Comparison of ENCODE assay signal across 13 mouse cellular contexts in genomic region chr5:5180311-5180710, GRCm38 (mm10).
DNase-seq lines count a peak whose midpoint lies in the region; ATAC-seq and TF ChIP-seq lines count a peak whose summit lies in the region.
"Had no signal": no experiment of that assay in that cellular context is flagged by ENCODE, and none has a peak within 500 bp of the region (broad histone marks: within the 10 kb centered on the region; RNA-seq: fewer than 3 reads in every experiment).

No protein-coding gene starts in this region.

- H3K9ac ChIP-seq in embryonic facial prominence, embryonic 12.5 days, result no peak overlapping the region
- no peak overlapping the region for H3K9ac ChIP-seq in heart, embryonic 16.5 days (ENCODE audit: low read length)
- no peak overlapping the region for H3K9ac ChIP-seq in limb, embryonic 14.5 days (ENCODE audit: low read depth, low read length, severe bottlenecking)
- no peak overlapping the region for H3K9ac ChIP-seq in midbrain, embryonic 15.5 days
- H3K9ac ChIP-seq: heart, embryonic 13.5 days; limb, embryonic 15.5 days; midbrain, embryonic 12.5 days had no signal

- H3K4me1 ChIP-seq in kidney, adult 2 months (ENCODE audit: control insufficient read depth, insufficient read depth, low read length), result no peaks in the 10 kb centered on the region
- H3K4me1 ChIP-seq in embryonic facial prominence, embryonic 12.5 days, result peaks cover 4% of the 10 kb centered on the region; the same call in 1 of the 2 replicates
- peaks cover 4% of the 10 kb centered on the region for H3K4me1 ChIP-seq in heart, embryonic 16.5 days (ENCODE audit: control insufficient read depth, insufficient read depth, low read length)
- no peaks in the 10 kb centered on the region; the same call in 1 of the 2 replicates for H3K4me1 ChIP-seq in limb, embryonic 14.5 days (ENCODE audit: control insufficient read depth, insufficient read depth, low read length)
- H3K4me1 ChIP-seq in midbrain, embryonic 15.5 days, result no peaks in the 10 kb centered on the region
- H3K4me1 ChIP-seq: limb, embryonic 15.5 days had no signal

- no peak for TF ChIP-seq POLR2A in kidney, adult 2 months (IDR thresholded peaks at IDR 0.05; ENCODE audit: low read depth, low read length)
- TF ChIP-seq POLR2A in limb, embryonic 14.5 days (IDR thresholded peaks at IDR 0.05; ENCODE audit: borderline replicate concordance, extremely low read depth, insufficient read depth, insufficient read length), result no peak

- H3K4me3 ChIP-seq in kidney, adult 2 months (ENCODE audit: insufficient read depth, low read depth, low read length), result no peak overlapping the region
- H3K4me3 ChIP-seq in embryonic facial prominence, embryonic 12.5 days, result no peak overlapping the region
- no peak overlapping the region for H3K4me3 ChIP-seq in heart, embryonic 16.5 days (ENCODE audit: low read length)
- no peak overlapping the region for H3K4me3 ChIP-seq in limb, embryonic 14.5 days (replicated peaks; ENCODE audit: low read length)
- H3K4me3 ChIP-seq in midbrain, embryonic 15.5 days, result no peak overlapping the region
- H3K4me3 ChIP-seq: heart, embryonic 13.5 days; limb, embryonic 15.5 days; midbrain, embryonic 12.5 days had no signal

- no peaks in the 10 kb centered on the region for H3K9me3 ChIP-seq in embryonic facial prominence, embryonic 12.5 days
- H3K9me3 ChIP-seq in heart, embryonic 16.5 days (replicated peaks; ENCODE audit: control insufficient read depth, low read length), result no peaks in the 10 kb centered on the region
- H3K9me3 ChIP-seq in limb, embryonic 14.5 days (ENCODE audit: control insufficient read depth, low read length), result no peaks in the 10 kb centered on the region
- no peaks in the 10 kb centered on the region for H3K9me3 ChIP-seq in midbrain, embryonic 15.5 days
- H3K9me3 ChIP-seq: heart, embryonic 13.5 days; limb, embryonic 15.5 days; midbrain, embryonic 12.5 days had no signal

- no peak for TF ChIP-seq CTCF in kidney, adult 2 months (conservative IDR thresholded peaks at IDR 0.05; ENCODE audit: insufficient read depth, insufficient read length, low read depth, low read length)

- H3K36me3 ChIP-seq in kidney, adult 2 months (ENCODE audit: control insufficient read depth, insufficient read depth, low read length), result no peaks in the 10 kb centered on the region
- H3K36me3 ChIP-seq in embryonic facial prominence, embryonic 12.5 days, result no peaks in the 10 kb centered on the region
- H3K36me3 ChIP-seq in heart, embryonic 16.5 days (ENCODE audit: control insufficient read depth, insufficient read depth), result no peaks in the 10 kb centered on the region
- H3K36me3 ChIP-seq in limb, embryonic 14.5 days (ENCODE audit: control insufficient read depth, insufficient read depth, low read length), result no peaks in the 10 kb centered on the region
- no peaks in the 10 kb centered on the region for H3K36me3 ChIP-seq in midbrain, embryonic 15.5 days (replicated peaks)
- H3K36me3 ChIP-seq: heart, embryonic 13.5 days; limb, embryonic 15.5 days; midbrain, embryonic 12.5 days had no signal

- ATAC-seq in embryonic facial prominence, embryonic 12.5 days (ENCODE audit: insufficient number of reproducible peaks, insufficient read depth, low FRiP score, low TSS enrichment), result peak; percentile 59; the same call in 1 of the 2 replicates
- ATAC-seq in heart, embryonic 16.5 days (replicated peaks; ENCODE audit: extremely low read depth, insufficient read depth, low FRiP score), result peak; percentile 80
- ATAC-seq in limb, embryonic 14.5 days (ENCODE audit: low FRiP score, low read depth), result peak; percentile 76
- ATAC-seq in midbrain, embryonic 15.5 days (replicated peaks), result no peak
- ATAC-seq: forebrain, embryonic 14.5 days had no signal

- H3K27ac ChIP-seq in kidney, adult 2 months (ENCODE audit: insufficient read depth, low read depth, low read length), result no peak overlapping the region
- no peak overlapping the region for H3K27ac ChIP-seq in embryonic facial prominence, embryonic 12.5 days
- no peak overlapping the region for H3K27ac ChIP-seq in heart, embryonic 16.5 days (ENCODE audit: low read length)
- no peak overlapping the region for H3K27ac ChIP-seq in limb, embryonic 14.5 days (replicated peaks; ENCODE audit: low read depth, low read length)
- no peak overlapping the region for H3K27ac ChIP-seq in midbrain, embryonic 15.5 days
- H3K27ac ChIP-seq: limb, embryonic 15.5 days; midbrain, embryonic 12.5 days had no signal

- no peak overlapping the region for H3K4me2 ChIP-seq in embryonic facial prominence, embryonic 12.5 days (replicated peaks)
- no peak overlapping the region for H3K4me2 ChIP-seq in heart, embryonic 16.5 days (ENCODE audit: low read depth, low read length)
- H3K4me2 ChIP-seq in limb, embryonic 14.5 days (replicated peaks; ENCODE audit: low read depth, low read length, severe bottlenecking), result no peak overlapping the region
- no peak overlapping the region for H3K4me2 ChIP-seq in midbrain, embryonic 15.5 days
- H3K4me2 ChIP-seq: heart, embryonic 13.5 days; limb, embryonic 15.5 days; midbrain, embryonic 12.5 days had no signal

- H3K27me3 ChIP-seq in kidney, adult 2 months (replicated peaks; ENCODE audit: control insufficient read depth, insufficient read depth, low read length), result no peaks in the 10 kb centered on the region
- no peaks in the 10 kb centered on the region for H3K27me3 ChIP-seq in embryonic facial prominence, embryonic 12.5 days
- no peaks in the 10 kb centered on the region for H3K27me3 ChIP-seq in heart, embryonic 16.5 days (ENCODE audit: control insufficient read depth, insufficient read depth, low read length)
- no peaks in the 10 kb centered on the region for H3K27me3 ChIP-seq in limb, embryonic 14.5 days (ENCODE audit: control insufficient read depth, insufficient read depth, low read length)
- H3K27me3 ChIP-seq in midbrain, embryonic 15.5 days (replicated peaks), result no peaks in the 10 kb centered on the region
- H3K27me3 ChIP-seq: heart, embryonic 13.5 days; limb, embryonic 15.5 days; midbrain, embryonic 12.5 days had no signal

- DNase-seq in kidney, adult 2 months, result peak; percentile 50
- DNase-seq in kidney, adult 18-20 months, result no peak
- DNase-seq in limb, embryonic 14.5 days (ENCODE audit: low spot score), result peak; percentile 65
- DNase-seq in layer of hippocampus, postnatal 14 days (ENCODE audit: low spot score in 2 of 2), result no peak
- DNase-seq: cerebellum, postnatal 36 days; thymus, postnatal 14 days had no signal

Comparison
In these comparisons a context has a peak if more than half of its experiments do, and no peak if none do; other contexts are left out.
1. DNase-seq: peak in kidney, adult 2 months (single experiment) and limb, embryonic 14.5 days (single experiment); none in kidney, adult 18-20 months (single experiment) and layer of hippocampus, postnatal 14 days (0 of 2).